Mouse (Mus musculus): ENCODE measurements around the gene Usp24. TPM values are rescaled to one million over a fixed set of nuclear protein-coding genes. Genes with fewer than 3 reads are reported as not detected.

Usp24 gene
- total RNA-seq (2021), result 10 to 100 TPM; 39.2 to 41.6 TPM
- long read RNA-seq, experiment 1, full-length matches to known transcripts, result 6 of 18 reads
- long read RNA-seq, experiment 1, partial matches to known transcripts, result 9 of 18 reads
- long read RNA-seq, experiment 1, other reads (novel, unspliced or antisense), result 3 of 18 reads
- long read RNA-seq, experiment 2, full-length matches to known transcripts, result 9 of 20 reads
- long read RNA-seq, experiment 2, partial matches to known transcripts, result 6 of 20 reads
- long read RNA-seq, experiment 2, other reads (novel, unspliced or antisense), result 5 of 20 reads

- peak; percentile 75 for DNase-seq
These were observed at the start of gene Usp24 for GRCm38 (mm10) chr4:106315921-106316350. Usp24 (plus strand) TSS chr4:106316213.

GRCm38 (mm10) chr4:106276937-106277336 is 39.1 kb upstream of the Usp24 start:
- DNase-seq, result no peak

GRCm38 (mm10) chr4:106279177-106279576 is 36.8 kb upstream of the Usp24 start:
- no peak for DNase-seq

- no peak for DNase-seq
These were observed 34.9 kb upstream of the Usp24 start for GRCm38 (mm10) chr4:106281128-106281491.

- DNase-seq, result no peak
These were observed 34.4 kb upstream of the Usp24 start for GRCm38 (mm10) chr4:106281492-106282122.

GRCm38 (mm10) chr4:106282123-106282510 is 33.9 kb upstream of the Usp24 start:
- DNase-seq, result no peak

- no peak for DNase-seq
These were observed 28.9 kb upstream of the Usp24 start for GRCm38 (mm10) chr4:106286958-106287743.

- DNase-seq, result no peak
These were observed 25.8 kb upstream of the Usp24 start for GRCm38 (mm10) chr4:106290201-106290600.

- no peak for DNase-seq
These were observed 23.2 kb upstream of the Usp24 start for GRCm38 (mm10) chr4:106292823-106293222.

GRCm38 (mm10) chr4:106293378-106294090 is 22.5 kb upstream of the Usp24 start:
- DNase-seq, result no peak

GRCm38 (mm10) chr4:106295696-106296095 is 20.3 kb upstream of the Usp24 start:
- no peak for DNase-seq

GRCm38 (mm10) chr4:106296412-106297086 is 19.5 kb upstream of the Usp24 start:
- no peak for DNase-seq

GRCm38 (mm10) chr4:106301346-106301745 is 14.7 kb upstream of the Usp24 start:
- no peak for DNase-seq

- DNase-seq, result no peak
These were observed 7.9 kb upstream of the Usp24 start for GRCm38 (mm10) chr4:106308090-106308489.

GRCm38 (mm10) chr4:106312651-106313050 is 3.4 kb upstream of the Usp24 start:
- DNase-seq, result no peak

- DNase-seq, result no peak
These were observed 2.9 kb upstream of the Usp24 start for GRCm38 (mm10) chr4:106313070-106313469.

GRCm38 (mm10) chr4:106313874-106314273 is 2.1 kb upstream of the Usp24 start:
- no peak for DNase-seq

- DNase-seq, result no peak
These were observed 1.7 kb upstream of the Usp24 start for GRCm38 (mm10) chr4:106314291-106314690.

- DNase-seq, result peak; percentile 62
These were observed 552 bp downstream of the Usp24 start for GRCm38 (mm10) chr4:106316351-106317178.

- DNase-seq, result no peak
These were observed 1.4 kb downstream of the Usp24 start for GRCm38 (mm10) chr4:106317179-106318055.

Measured in gastrocnemius, postnatal 10 days (tissue).